Mouse (Mus musculus) forebrain, embryonic 15.5 days (tissue): ENCODE results near the gene Man1b1. TPM values are rescaled to one million over a fixed set of nuclear protein-coding genes. Genes with fewer than 3 reads are reported as not detected.

ENCODE experiments used
- ATAC-seq: fragments of 200-750 bp; cut with Nextera tagmentation; replicated peaks from 2 replicates; pipeline ENCODE4 v1.8.0; 2017; ENCODE audit warnings: mild to moderate bottlenecking, moderate TSS enrichment, moderate library complexity
- H3K27ac ChIP-seq: fragments of 300-500 bp; sonication (generic); replicated peaks from 2 replicates; pipeline ENCODE4 v1.5.1; 2015; ENCODE audit warnings: mild to moderate bottlenecking, inconsistent platforms
- H3K27me3 ChIP-seq: fragments of 300-500 bp; sonication (generic); 2 replicates; pipeline ENCODE4 v1.6.1; 2015; ENCODE audit warnings: inconsistent platforms
- H3K36me3 ChIP-seq: fragments of 300-500 bp; sonication (generic); 2 replicates; pipeline ENCODE4 v1.6.1; 2015; ENCODE audit warnings: mild to moderate bottlenecking, inconsistent platforms
- H3K4me1 ChIP-seq: fragments of 300-500 bp; sonication (generic); 2 replicates; pipeline ENCODE4 v1.6.1; 2015; ENCODE audit warnings: inconsistent platforms
- H3K4me2 ChIP-seq: fragments of 300-500 bp; sonication (generic); replicated peaks from 2 replicates; pipeline ENCODE4 v1.6.1; 2015; ENCODE audit warnings: mild to moderate bottlenecking, inconsistent platforms
- H3K4me3 ChIP-seq: fragments of 300-500 bp; sonication (generic); 2 replicates; pipeline ENCODE4 v1.5.1; 2015; ENCODE audit warnings: mild to moderate bottlenecking, inconsistent platforms
- H3K9ac ChIP-seq: fragments of 300-500 bp; sonication (generic); replicated peaks from 2 replicates; pipeline ENCODE4 v1.6.1; 2015; ENCODE audit warnings: mild to moderate bottlenecking, inconsistent platforms
- H3K9me3 ChIP-seq: fragments of 300-500 bp; sonication (generic); 2 replicates; pipeline ENCODE4 v1.6.1; 2016; ENCODE audit warnings: inconsistent platforms
- WGBS: fragments of 180-500 bp; shearing (Covaris S2); methylation state at CpG from one replicate; pipeline ENCODE4 v1.1.7; 2015; ENCODE audit warnings: mixed read lengths; 5-methylcytosine and 5-hydroxymethylcytosine counted together
- polyA plus RNA-seq: library from polyadenylated mRNA; unstranded; fragments of >200 nt; fragmentation: Nextera tagmentation; extraction: Ambion mirVana; gene quantifications from 2 replicates; pipeline ENCODE4 v1.2.1, GENCODE M21; 2015

Gene Man1b1
- polyA plus RNA-seq, 1 experiment from 2014 or later = 52.6 TPM

- Histone ChIP-seq H3K4me1 (no peaks in the 10 kb centered on the region), H3K27ac (no peak overlapping the region), H3K36me3 (no peaks in the 10 kb centered on the region), H3K4me3 (no peak overlapping the region), H3K27me3 (peaks cover 93% of the 10 kb centered on the region), H3K9me3 (no peaks in the 10 kb centered on the region), H3K4me2 (no peak overlapping the region), H3K9ac (no peak overlapping the region)
- no peak for ATAC-seq
- WGBS = 3% methylated on average over 11 of the region's 11 CpGs
Measured at GRCm38 (mm10) chr2:25311491-25311891, 20.6 kb upstream of the Man1b1 start.

GRCm38 (mm10) chr2:25318119-25318966 lies 13.8 kb upstream of the Man1b1 start:
- Histone ChIP-seq H3K27me3 (peaks cover 48% of the 10 kb centered on the region), H3K4me1 (peaks cover 14% of the 10 kb centered on the region; the same call in 1 of the 2 replicates), H3K36me3 (no peaks in the 10 kb centered on the region), H3K27ac (peak overlapping the region; percentile 78), H3K4me2 (peak overlapping the region; percentile 78), H3K4me3 (peak overlapping the region; percentile 62), H3K9me3 (no peaks in the 10 kb centered on the region), H3K9ac (peak overlapping the region; percentile 63)
- peak; percentile 60 for ATAC-seq
- 4% methylated on average over 31 of the region's 31 CpGs for WGBS

GRCm38 (mm10) chr2:25318971-25319773 lies 13.0 kb upstream of the Man1b1 start, which contains the start of gene Grin1:
TSS of gene Grin1 (minus strand) at chr2:25319187.
- H3K27me3 ChIP-seq = peaks cover 42% of the 10 kb centered on the region
- WGBS = 9% methylated on average over 58 of the region's 58 CpGs
- H3K9ac ChIP-seq = peak within 1 kb of the TSS; percentile 63
- no peaks in the 10 kb centered on the region for H3K36me3 ChIP-seq
- peak within 1 kb of the TSS; percentile 78 for H3K4me2 ChIP-seq
- peaks cover 14% of the 10 kb centered on the region; the same call in 1 of the 2 replicates for H3K4me1 ChIP-seq
- peak; percentile 81 for ATAC-seq
- peak within 1 kb of the TSS; percentile 78 for H3K27ac ChIP-seq
- H3K4me3 ChIP-seq = peak within 1 kb of the TSS; percentile 62
- H3K9me3 ChIP-seq = no peaks in the 10 kb centered on the region

GRCm38 (mm10) chr2:25320084-25320483 lies 12.1 kb upstream of the Man1b1 start:
- no peak overlapping the region for H3K9ac ChIP-seq
- ATAC-seq = no peak
- H3K36me3 ChIP-seq = no peaks in the 10 kb centered on the region
- 45% methylated on average over 2 of the region's 2 CpGs for WGBS
- H3K4me1 ChIP-seq = peaks cover 14% of the 10 kb centered on the region; the same call in 1 of the 2 replicates
- H3K9me3 ChIP-seq = no peaks in the 10 kb centered on the region
- H3K27ac ChIP-seq = no peak overlapping the region
- no peak overlapping the region for H3K4me3 ChIP-seq
- H3K27me3 ChIP-seq = peaks cover 33% of the 10 kb centered on the region
- H3K4me2 ChIP-seq = no peak overlapping the region

GRCm38 (mm10) chr2:25326036-25326435 lies 6.1 kb upstream of the Man1b1 start:
- 76% methylated on average over 2 of the region's 2 CpGs for WGBS
- no peak overlapping the region for H3K9ac ChIP-seq
- H3K4me3 ChIP-seq = no peak overlapping the region
- peaks cover under 1% of the 10 kb centered on the region for H3K4me1 ChIP-seq
- no peaks in the 10 kb centered on the region for H3K27me3 ChIP-seq
- H3K9me3 ChIP-seq = no peaks in the 10 kb centered on the region
- no peak overlapping the region for H3K27ac ChIP-seq
- H3K4me2 ChIP-seq = no peak overlapping the region
- no peaks in the 10 kb centered on the region for H3K36me3 ChIP-seq
- no peak for ATAC-seq

GRCm38 (mm10) chr2:25328440-25328839 lies 3.7 kb upstream of the Man1b1 start:
- Histone ChIP-seq H3K27ac (no peak overlapping the region), H3K4me1 (peaks cover 14% of the 10 kb centered on the region), H3K4me3 (no peak overlapping the region), H3K9me3 (no peaks in the 10 kb centered on the region), H3K27me3 (no peaks in the 10 kb centered on the region), H3K9ac (no peak overlapping the region), H3K36me3 (no peaks in the 10 kb centered on the region), H3K4me2 (no peak overlapping the region)
- ATAC-seq = no peak
- WGBS = 32% methylated on average over 7 of the region's 7 CpGs

- Histone ChIP-seq H3K36me3 (peaks cover 27% of the 10 kb centered on the region), H3K4me3 (peak overlapping the region; percentile 90), H3K9ac (peak overlapping the region; percentile 78; the same call in 1 of the 2 replicates), H3K4me2 (peak overlapping the region; percentile 74), H3K4me1 (peaks cover 31% of the 10 kb centered on the region), H3K27me3 (no peaks in the 10 kb centered on the region), H3K9me3 (no peaks in the 10 kb centered on the region), H3K27ac (no peak overlapping the region)
- ATAC-seq = no peak
- 64% methylated on average over 9 of the region's 9 CpGs for WGBS
Measured at GRCm38 (mm10) chr2:25331470-25331869, 668 bp upstream of the Man1b1 start.

GRCm38 (mm10) chr2:25333569-25333968 lies 1.4 kb downstream of the Man1b1 start:
- H3K36me3 ChIP-seq = peaks cover 48% of the 10 kb centered on the region
- H3K9ac ChIP-seq = peak overlapping the region; percentile 72
- H3K4me2 ChIP-seq = peak overlapping the region; percentile 89

GRCm38 (mm10) chr2:25338303-25338702 lies 6.2 kb downstream of the Man1b1 start:
- no peak for ATAC-seq
- no peak overlapping the region for H3K27ac ChIP-seq
- H3K4me2 ChIP-seq = no peak overlapping the region
- peaks cover 80% of the 10 kb centered on the region for H3K36me3 ChIP-seq
- H3K9ac ChIP-seq = no peak overlapping the region
- H3K4me1 ChIP-seq = peaks cover 18% of the 10 kb centered on the region
- H3K9me3 ChIP-seq = no peaks in the 10 kb centered on the region
- H3K27me3 ChIP-seq = no peaks in the 10 kb centered on the region
- H3K4me3 ChIP-seq = no peak overlapping the region
- 96% methylated on average over 6 of the region's 6 CpGs for WGBS

More at GRCm38 (mm10) chr2:25333569-25333968, 1.4 kb downstream of the Man1b1 start:
- peaks cover 31% of the 10 kb centered on the region for H3K4me1 ChIP-seq
- ATAC-seq = no peak
- no peaks in the 10 kb centered on the region for H3K27me3 ChIP-seq
- no peak overlapping the region for H3K27ac ChIP-seq
- no peaks in the 10 kb centered on the region for H3K9me3 ChIP-seq
- 87% methylated on average over 2 of the region's 2 CpGs for WGBS
- peak overlapping the region; percentile 90 for H3K4me3 ChIP-seq

GRCm38 (mm10) chr2:25348162-25348561 lies 16.0 kb downstream of the Man1b1 start:
- no peak overlapping the region for H3K9ac ChIP-seq
- no peaks in the 10 kb centered on the region for H3K9me3 ChIP-seq
- H3K27me3 ChIP-seq = no peaks in the 10 kb centered on the region
- no peak overlapping the region for H3K27ac ChIP-seq
- no peak for ATAC-seq
- WGBS = 93% methylated on average over 7 of the region's 7 CpGs
- no peaks in the 10 kb centered on the region for H3K4me1 ChIP-seq
- H3K4me3 ChIP-seq = no peak overlapping the region
- H3K4me2 ChIP-seq = no peak overlapping the region
- H3K36me3 ChIP-seq = peaks cover 95% of the 10 kb centered on the region

- no peaks in the 10 kb centered on the region for H3K9me3 ChIP-seq
- H3K27me3 ChIP-seq = no peaks in the 10 kb centered on the region
- no peak overlapping the region for H3K27ac ChIP-seq
- no peak for ATAC-seq
- no peak overlapping the region for H3K9ac ChIP-seq
- H3K4me1 ChIP-seq = no peaks in the 10 kb centered on the region
- H3K4me3 ChIP-seq = no peak overlapping the region
- peaks cover 82% of the 10 kb centered on the region for H3K36me3 ChIP-seq
- 96% methylated on average over 4 of the region's 4 CpGs for WGBS
- no peak overlapping the region for H3K4me2 ChIP-seq
Measured at GRCm38 (mm10) chr2:25349499-25349898, 17.4 kb downstream of the Man1b1 start.

GRCm38 (mm10) chr2:25350701-25351100 lies 18.6 kb downstream of the Man1b1 start:
- no peak for ATAC-seq
- Histone ChIP-seq H3K4me2 (no peak overlapping the region), H3K9me3 (no peaks in the 10 kb centered on the region), H3K27ac (no peak overlapping the region), H3K27me3 (no peaks in the 10 kb centered on the region), H3K4me1 (peaks cover 8% of the 10 kb centered on the region), H3K36me3 (peaks cover 70% of the 10 kb centered on the region), H3K4me3 (no peak overlapping the region), H3K9ac (no peak overlapping the region)
- 95% methylated on average over 3 of the region's 3 CpGs for WGBS
